Mouse (Mus musculus): Measurements from ENCODE around the gene Olfr569.
A peak's percentile ranks its signal among the peaks of the same experiment; 100 is the strongest.

The Olfr569 gene

DNA sequence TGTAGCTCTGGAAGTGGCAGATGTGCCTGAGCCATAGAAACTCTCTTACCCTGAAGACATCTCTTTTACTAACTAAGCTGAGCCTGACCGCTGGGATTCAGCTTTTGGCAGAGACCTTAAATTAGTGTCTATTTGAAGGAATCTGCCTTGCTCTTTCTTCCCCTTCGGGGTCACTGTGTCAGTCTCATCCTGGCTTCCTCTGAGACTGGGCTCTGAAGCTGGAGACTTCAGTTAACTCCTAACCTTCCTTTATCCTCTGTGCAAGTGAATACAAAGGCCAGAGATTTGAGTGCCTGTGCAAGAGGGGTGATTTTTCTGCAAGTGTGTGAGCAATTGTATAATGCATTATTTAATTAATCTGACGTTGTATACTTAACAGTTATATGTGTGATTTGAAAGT, at the start of gene Olfr569:
TSS of gene Olfr569 (minus strand) at position 101 of the 400 bp plus-strand sequence.
- DNase-seq, result no peak

DNA sequence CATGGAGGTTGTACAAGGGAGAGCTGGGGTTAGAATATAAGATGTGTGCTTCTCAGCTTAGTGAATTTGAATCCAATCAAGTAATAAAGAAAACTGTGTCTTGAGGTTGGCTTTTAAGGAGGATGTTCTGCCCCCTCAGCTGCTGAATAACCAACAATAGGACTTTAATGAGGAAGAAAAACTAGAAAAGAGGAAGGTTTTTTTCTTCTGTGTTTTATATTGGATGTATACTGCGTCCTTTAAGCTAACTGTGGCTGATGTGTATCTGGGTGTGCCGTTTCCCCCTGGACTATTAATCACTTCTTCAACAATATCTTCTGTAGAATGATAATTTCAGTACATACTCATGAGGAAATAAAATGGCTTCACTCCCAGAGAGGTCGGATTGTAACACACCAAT, 36.4 kb upstream of the Olfr569 start:
- DNase-seq, result no peak

DNA sequence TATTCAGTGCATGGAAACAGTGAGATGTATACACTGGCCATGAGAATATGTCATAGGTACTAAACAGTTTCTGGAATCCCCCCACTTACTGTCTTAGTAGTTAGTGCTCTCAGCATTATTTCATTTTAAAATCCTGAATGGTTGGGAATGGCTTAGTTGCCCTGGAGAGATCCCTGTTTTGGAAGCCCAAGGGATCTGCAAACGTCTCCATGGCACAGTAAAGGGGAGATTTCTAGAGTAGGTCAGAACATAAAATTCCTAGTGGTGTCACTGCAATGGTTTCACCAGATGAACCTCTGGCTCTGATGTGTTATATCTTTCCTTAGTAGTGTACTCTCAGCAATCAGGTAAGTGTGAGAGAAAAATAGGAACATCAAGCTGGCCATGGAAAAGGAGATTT, 33.4 kb upstream of the Olfr569 start, which contains the start of gene Olfr572:
TSS of gene Olfr572 (plus strand) at position 301 of the 400 bp plus-strand sequence.
- no peak for DNase-seq

DNA sequence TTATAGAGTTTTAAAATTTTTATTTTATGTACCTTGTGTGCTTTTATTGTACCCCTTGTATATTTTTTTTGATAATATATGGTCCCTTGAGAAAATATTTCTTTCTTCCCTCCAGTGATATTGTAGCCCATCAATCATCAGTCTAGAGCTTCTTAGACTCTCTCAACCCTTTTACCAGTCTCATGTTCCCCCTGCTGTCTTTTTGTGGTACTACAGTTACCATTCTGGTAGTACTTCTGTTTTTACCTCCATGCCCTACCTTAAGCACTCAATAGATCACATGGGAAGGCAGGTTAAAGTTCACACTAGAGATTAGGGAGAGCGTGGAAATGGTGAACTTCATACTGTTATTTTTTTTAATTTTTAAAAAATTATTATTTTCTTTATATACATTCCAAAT, 28.9 kb upstream of the Olfr569 start:
- peak; percentile 72 for DNase-seq

DNA sequence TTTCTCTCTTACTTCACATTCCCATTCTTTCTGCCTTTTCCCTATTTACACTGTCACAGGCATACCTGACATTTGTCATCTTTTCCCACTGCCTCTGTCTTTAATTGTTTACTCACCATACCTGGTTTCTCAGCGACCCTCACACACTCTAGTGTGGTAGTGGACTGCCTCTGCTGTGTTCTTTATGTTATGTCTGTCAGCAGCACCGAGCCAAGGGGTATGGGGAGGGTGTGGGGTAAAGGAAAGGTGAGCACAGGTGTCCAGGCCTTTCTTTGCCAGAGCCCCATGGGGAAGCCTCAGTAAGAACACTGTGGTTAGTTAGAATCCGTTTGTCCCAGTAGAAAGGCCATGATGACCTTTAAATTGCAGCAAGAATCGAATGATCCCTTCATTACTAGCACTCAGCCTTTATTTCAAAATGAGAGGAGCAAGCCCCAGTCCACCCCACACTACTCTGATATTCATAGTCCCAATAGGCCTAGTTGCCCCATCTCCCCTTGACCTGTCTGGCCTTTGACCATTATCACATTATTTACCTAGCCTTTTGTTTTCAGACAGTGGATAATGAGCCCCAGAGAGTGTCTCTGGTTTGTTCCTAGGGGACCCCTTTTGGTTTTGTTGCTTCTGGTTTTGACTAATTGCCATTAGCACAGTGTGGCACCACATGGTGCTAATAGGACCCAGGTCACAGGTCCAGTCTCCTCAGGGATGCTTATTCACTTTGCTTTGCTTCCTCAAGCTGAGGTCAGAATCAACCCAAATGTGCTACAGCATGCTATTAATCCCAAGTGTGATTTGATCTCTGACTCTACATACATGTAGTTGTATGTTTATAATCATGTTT, 26.6 kb upstream of the Olfr569 start, which contains the start of gene Olfr571:
TSS of gene Olfr571 (minus strand) at position 505 of the 844 bp plus-strand sequence.
- peak; percentile 5 for DNase-seq

DNA sequence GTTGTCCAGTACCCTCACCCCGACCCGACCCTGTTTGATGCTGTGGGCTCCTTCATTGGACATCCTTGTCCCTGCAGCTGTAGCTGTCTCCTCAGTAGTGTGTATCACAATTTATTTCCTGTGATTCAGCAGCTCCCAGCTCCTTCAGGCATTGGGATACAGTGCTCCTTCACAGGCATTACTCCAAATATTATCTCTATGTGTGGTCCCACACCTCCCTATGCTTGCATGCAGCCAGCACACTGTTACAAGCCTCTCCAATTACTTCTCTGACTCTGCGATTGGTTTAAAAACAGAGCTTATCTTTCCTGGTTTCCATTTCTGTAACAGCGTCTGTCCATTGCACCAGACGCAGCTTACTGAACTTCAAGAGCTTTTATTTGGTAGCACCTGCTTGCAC, 25.7 kb upstream of the Olfr569 start:
- DNase-seq, result no peak

DNA sequence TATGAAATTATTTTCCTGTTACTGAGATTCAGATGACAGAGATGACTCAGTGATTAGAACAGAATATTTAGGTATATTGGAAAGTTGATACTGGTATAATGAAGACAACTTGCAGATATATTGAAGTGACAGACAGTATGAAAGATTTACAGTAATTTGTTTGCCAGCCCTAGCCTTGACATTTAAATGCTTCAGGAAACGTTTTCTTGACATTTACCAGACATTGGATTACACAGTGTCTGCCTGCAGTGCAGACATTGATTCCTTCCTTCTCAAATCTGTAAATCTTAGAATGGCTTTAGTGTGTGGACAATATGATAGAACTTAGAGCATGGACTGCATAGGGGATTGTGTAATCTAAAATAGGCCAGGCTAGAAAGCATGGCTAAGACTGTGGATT, 24.6 kb upstream of the Olfr569 start:
- DNase-seq, result no peak

DNA sequence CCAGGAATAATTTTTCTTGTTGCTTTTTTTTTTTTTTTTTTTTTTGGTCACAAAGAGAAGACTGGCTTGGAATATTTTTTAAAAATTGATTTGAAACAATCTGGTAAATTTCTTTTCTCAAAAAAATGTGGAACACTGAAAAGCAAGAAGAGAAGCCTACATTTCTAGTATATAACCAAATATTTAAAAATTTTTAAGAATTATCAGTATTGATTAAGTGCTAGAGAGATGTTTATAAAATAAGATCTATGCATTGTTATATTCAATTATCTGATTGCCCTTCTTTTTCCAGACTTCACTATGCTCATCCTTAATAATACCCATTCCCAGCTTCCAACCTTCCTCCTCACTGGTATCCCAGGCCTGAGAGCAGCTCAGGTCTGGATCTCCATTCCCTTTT, 13.9 kb downstream of the Olfr569 start, which contains the start of gene Olfr568:
TSS of gene Olfr568 (plus strand) at position 301 of the 400 bp plus-strand sequence.
- no peak for DNase-seq

DNA sequence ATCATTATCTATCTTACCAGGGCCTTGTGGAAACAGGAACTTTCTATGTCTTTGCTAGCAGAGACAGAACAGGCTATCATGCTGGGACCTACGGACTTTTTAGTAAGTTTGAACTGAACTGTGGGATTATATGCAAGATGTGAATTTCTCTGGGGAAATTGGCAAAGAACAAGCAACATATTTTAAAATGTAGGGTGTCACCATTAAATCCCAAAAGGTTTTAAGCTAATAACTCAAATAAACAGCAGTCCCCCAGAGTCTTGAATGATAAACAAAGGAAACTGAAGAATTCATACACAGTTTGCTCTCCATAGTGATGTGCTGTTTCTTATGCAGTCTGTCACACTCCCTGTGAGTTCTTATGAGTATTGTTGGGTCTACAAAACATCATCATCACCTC, 32.0 kb downstream of the Olfr569 start, which contains the start of gene Olfr566:
TSS of gene Olfr566 (minus strand) at position 101 of the 400 bp plus-strand sequence.
- DNase-seq, result no peak

DNA sequence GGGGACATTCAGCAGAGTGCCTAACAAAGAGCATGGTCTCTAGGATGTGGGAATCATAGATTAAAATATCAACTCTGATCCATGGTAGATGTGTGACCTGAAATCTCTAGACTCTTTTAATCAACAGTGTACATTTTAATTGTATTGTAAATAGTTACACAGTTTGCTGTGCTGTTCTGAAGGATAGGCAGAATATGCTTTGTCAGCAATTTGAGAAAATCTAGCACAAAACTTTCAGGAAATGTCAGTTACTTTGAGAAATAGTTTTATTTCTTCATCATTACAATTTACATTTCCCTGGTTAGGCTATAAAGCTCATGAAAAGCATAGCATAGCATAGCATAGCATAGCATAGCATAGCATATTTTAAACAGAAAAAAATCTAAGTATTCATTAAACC, 34.9 kb downstream of the Olfr569 start:
- no peak for DNase-seq

All from embryo, embryonic 11 days (tissue).